Mouse (Mus musculus): ENCODE measurements around the gene Vwa3a. TPM values are rescaled to one million over a fixed set of nuclear protein-coding genes. Genes with fewer than 3 reads are reported as not detected.

Gene Vwa3a
- polyA plus RNA-seq, 1 experiment from 2014 or later = 0.15 TPM

DNA sequence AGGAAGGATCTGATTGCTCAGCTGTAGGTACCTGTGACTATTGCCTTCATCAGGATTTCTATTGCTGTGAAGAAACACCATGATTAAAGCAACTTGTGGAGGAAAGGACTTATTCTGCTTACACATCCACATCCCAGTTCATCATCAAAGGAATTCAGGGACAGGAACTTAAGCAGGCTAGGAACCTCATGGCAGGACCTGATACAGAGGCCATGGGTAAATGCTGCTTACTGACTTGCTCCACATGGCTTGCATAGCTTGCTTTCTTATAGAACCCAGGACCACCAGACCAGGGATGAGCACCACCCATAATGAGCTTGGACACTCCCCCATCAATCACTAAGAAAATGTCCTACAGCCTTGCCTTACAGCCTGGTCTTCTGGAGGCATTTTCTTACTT, 9.4 kb downstream of the Vwa3a start:
- H3K4me1 ChIP-seq = no peaks in the 10 kb centered on the region
- H3K27me3 ChIP-seq = no peaks in the 10 kb centered on the region
- no peak for ATAC-seq (ENCODE audit: insufficient number of reproducible peaks, insufficient read depth, low FRiP score, low TSS enrichment)
- no peak overlapping the region for H3K4me3 ChIP-seq
- no peak overlapping the region for H3K9ac ChIP-seq
- no peaks in the 10 kb centered on the region for H3K9me3 ChIP-seq
- no peaks in the 10 kb centered on the region for H3K36me3 ChIP-seq
- H3K27ac ChIP-seq = no peak overlapping the region
- no peak overlapping the region for H3K4me2 ChIP-seq (replicated peaks)

DNA sequence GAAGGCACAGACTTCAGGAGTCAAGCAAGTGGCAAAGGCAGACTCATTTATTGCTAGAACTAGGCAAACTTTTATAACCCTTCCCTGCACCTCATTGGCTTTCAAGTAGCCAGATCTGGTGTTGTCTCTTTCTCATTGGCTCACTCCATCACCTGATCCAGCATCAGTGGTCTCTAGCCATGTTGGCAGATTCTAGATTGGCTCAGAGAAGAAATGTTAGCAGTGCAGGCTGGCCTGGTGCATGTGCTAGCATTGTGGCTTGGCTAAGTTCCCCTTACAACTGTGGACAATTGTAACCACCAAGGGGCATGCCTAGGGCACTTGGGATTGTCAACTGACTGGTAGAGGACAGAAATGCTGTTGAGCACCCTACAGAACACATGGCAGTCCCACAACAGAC, 12.2 kb downstream of the Vwa3a start:
- no peak for ATAC-seq (ENCODE audit: insufficient number of reproducible peaks, insufficient read depth, low FRiP score, low TSS enrichment)
- H3K4me3 ChIP-seq = no peak overlapping the region
- no peaks in the 10 kb centered on the region for H3K27me3 ChIP-seq
- no peaks in the 10 kb centered on the region for H3K36me3 ChIP-seq
- H3K4me2 ChIP-seq (replicated peaks) = no peak overlapping the region
- H3K9ac ChIP-seq = no peak overlapping the region
- H3K27ac ChIP-seq = no peak overlapping the region
- no peaks in the 10 kb centered on the region for H3K4me1 ChIP-seq
- H3K9me3 ChIP-seq = no peaks in the 10 kb centered on the region

DNA sequence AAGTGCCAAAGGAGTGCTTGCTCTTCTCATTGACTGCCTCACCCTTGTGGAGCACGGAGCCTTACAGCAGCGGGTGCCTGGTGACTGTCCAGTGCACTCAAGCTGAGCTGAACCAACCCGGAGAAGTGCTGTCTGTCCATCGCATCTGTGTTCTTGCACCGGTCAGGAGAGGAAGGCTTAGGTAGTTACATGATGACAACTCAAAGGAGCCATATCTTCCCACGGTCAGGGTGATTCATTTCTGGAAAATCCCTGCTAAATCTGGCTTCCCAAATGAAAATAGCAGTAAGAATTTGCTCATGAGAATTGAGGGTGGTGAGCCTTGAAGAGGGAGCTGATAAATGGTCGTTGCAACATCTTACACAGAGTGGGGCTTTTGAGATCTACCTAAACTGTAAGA, 12.8 kb downstream of the Vwa3a start:
- H3K9ac ChIP-seq = no peak overlapping the region
- H3K27ac ChIP-seq = no peak overlapping the region
- no peak for ATAC-seq (ENCODE audit: insufficient number of reproducible peaks, insufficient read depth, low FRiP score, low TSS enrichment)
- no peak overlapping the region for H3K4me2 ChIP-seq (replicated peaks)
- no peak overlapping the region for H3K4me3 ChIP-seq
- 85% methylated on average over 7 of the region's 7 CpGs for WGBS
- no peaks in the 10 kb centered on the region for H3K27me3 ChIP-seq
- no peaks in the 10 kb centered on the region for H3K36me3 ChIP-seq
- H3K9me3 ChIP-seq = no peaks in the 10 kb centered on the region
- no peaks in the 10 kb centered on the region for H3K4me1 ChIP-seq

DNA sequence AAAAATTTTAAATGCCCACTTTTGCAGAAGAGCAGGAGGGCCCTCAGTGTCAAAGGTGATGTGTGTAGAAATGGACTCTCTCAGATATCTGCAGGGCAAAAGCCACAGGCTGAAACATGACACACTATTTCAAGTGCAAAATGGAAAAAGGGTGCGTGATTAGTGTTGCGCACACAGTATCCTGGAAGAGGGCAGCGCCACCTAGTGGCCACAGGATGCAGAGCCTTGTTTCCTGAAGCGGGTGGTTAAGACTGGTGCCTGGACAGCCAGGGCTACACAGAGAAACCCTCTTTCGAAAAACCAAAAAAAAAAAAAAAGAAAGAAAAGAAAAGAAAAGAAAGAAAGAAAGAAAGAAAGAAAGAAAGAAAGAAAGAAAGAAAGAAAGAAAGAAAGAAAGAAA, 15.6 kb downstream of the Vwa3a start:
- no peak for ATAC-seq (ENCODE audit: insufficient number of reproducible peaks, insufficient read depth, low FRiP score, low TSS enrichment)
- Histone ChIP-seq H3K9ac (no peak overlapping the region), H3K27me3 (no peaks in the 10 kb centered on the region), H3K4me3 (no peak overlapping the region), H3K4me2 (replicated peaks) (no peak overlapping the region), H3K27ac (no peak overlapping the region), H3K4me1 (no peaks in the 10 kb centered on the region), H3K36me3 (no peaks in the 10 kb centered on the region), H3K9me3 (no peaks in the 10 kb centered on the region)
- 6% methylated on average over 5 of the region's 5 CpGs for WGBS

DNA sequence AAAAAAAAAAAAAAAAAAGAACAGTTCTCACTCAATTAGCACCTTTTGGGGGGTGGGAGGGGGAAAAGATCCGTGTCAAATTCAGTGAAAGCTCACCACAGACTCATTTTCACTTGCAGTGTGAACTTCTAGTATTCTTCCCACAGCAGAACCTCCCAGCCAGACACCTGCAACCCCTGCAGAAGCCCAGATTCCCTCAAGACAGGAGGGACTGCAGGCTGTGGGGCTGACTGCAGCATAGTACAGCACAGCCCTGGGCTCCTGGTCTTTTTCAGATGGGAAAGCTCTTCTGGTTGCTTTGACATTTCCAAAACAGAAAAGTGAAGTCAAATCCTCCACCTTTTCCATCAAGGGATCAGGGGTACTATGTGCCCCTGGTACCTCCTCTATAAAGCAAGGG, 28.3 kb downstream of the Vwa3a start:
- Histone ChIP-seq H3K36me3 (no peaks in the 10 kb centered on the region), H3K27ac (no peak overlapping the region), H3K4me1 (no peaks in the 10 kb centered on the region), H3K4me2 (replicated peaks) (no peak overlapping the region), H3K4me3 (no peak overlapping the region), H3K9me3 (no peaks in the 10 kb centered on the region), H3K9ac (no peak overlapping the region), H3K27me3 (no peaks in the 10 kb centered on the region)
- ATAC-seq (ENCODE audit: insufficient number of reproducible peaks, insufficient read depth, low FRiP score, low TSS enrichment) = no peak
- WGBS = 16% methylated on average over 1 of the region's 1 CpGs

DNA sequence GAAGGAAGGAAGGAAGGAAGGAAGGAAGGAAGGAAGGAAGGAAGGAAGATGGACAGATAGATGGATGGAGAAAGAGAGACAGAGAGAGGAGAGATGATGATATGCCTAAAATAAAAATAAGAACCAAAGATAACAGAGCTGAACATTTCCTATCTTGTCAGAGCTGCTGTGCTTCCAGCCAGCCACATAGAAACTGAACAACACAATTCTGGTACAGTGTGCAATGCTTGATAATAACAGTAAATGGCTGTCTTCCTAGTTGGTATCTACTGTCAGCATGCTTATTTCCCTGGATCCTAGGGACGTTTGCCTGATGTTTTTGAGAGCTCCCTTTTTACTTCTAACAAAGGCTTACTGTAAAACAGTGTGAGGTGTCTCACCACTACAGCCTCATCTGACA, 32.3 kb downstream of the Vwa3a start:
- Histone ChIP-seq H3K4me3 (no peak overlapping the region), H3K27ac (no peak overlapping the region), H3K4me2 (replicated peaks) (no peak overlapping the region), H3K9me3 (no peaks in the 10 kb centered on the region), H3K4me1 (no peaks in the 10 kb centered on the region), H3K36me3 (no peaks in the 10 kb centered on the region), H3K27me3 (no peaks in the 10 kb centered on the region), H3K9ac (no peak overlapping the region)
- WGBS = 60% methylated on average over 1 of the region's 1 CpGs
- no peak for ATAC-seq (ENCODE audit: insufficient number of reproducible peaks, insufficient read depth, low FRiP score, low TSS enrichment)

DNA sequence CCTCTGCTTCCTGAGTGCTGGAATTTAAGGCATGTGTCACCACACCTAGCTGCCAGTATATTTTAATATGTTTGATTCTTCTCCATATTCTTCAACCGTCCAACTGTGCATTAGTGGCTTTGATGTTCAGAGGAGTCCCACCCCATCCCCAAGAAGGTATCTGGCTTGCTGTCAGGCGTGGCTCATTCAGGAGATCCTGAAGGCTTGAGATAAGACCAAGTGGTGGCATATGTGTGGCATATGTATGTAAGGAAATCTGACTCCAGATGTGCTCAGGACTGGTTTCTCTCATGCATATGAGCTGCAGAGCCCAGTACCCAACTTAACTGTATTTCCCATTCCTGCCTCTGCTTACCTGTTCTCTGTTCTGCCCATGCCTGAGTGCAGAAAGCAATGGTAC, 38.9 kb downstream of the Vwa3a start:
- H3K27ac ChIP-seq = no peak overlapping the region
- H3K4me3 ChIP-seq = no peak overlapping the region
- no peaks in the 10 kb centered on the region for H3K36me3 ChIP-seq
- 70% methylated on average over 2 of the region's 2 CpGs for WGBS
- H3K4me2 ChIP-seq (replicated peaks) = no peak overlapping the region
- H3K9ac ChIP-seq = no peak overlapping the region
- ATAC-seq (ENCODE audit: insufficient number of reproducible peaks, insufficient read depth, low FRiP score, low TSS enrichment) = no peak
- no peaks in the 10 kb centered on the region for H3K4me1 ChIP-seq
- H3K27me3 ChIP-seq = no peaks in the 10 kb centered on the region
- H3K9me3 ChIP-seq = no peaks in the 10 kb centered on the region

DNA sequence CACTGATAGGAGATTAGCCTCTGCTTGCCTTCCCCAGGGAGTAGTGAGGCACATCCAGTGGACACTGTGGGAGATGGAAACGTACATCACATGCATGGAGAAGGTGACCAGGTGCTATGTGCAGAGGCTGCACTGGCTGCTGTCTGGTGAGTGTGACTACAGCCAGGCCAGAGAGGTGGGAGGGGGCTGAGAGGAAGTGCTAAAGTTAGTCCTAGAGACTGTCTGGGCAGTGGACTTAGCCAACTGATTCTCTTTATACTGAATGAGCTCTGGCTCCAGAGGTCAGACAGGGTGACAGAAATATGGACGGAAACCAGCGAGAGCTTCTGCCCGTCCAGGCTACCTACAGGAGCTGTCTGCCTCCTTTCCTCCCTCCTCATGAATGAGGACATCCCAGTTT, 56.4 kb downstream of the Vwa3a start:
- Histone ChIP-seq H3K36me3 (no peaks in the 10 kb centered on the region), H3K4me3 (no peak overlapping the region), H3K4me1 (no peaks in the 10 kb centered on the region), H3K9me3 (no peaks in the 10 kb centered on the region), H3K9ac (no peak overlapping the region), H3K4me2 (replicated peaks) (no peak overlapping the region), H3K27ac (no peak overlapping the region), H3K27me3 (no peaks in the 10 kb centered on the region)
- 66% methylated on average over 4 of the region's 4 CpGs for WGBS
- no peak for ATAC-seq (ENCODE audit: insufficient number of reproducible peaks, insufficient read depth, low FRiP score, low TSS enrichment)

DNA sequence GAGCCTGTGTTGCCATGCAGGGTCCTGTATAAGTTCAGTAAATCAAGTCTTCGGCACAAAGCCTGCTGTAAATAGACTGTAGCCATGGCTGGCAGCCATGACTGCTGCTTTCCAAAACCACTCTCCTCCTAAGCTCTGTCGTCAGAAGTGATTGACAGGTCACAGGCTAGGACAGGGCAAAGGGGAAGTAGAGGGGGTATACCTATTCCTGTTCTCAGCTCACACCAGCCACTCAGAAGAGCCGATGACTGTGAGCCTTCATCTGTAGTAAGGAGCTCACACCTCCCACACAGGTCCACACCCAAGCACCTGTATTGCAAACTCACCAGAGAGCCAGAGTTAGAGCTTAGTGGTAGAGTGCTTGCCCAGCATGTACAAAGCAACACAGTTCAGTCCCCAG, 57.3 kb downstream of the Vwa3a start:
- Histone ChIP-seq H3K4me1 (no peaks in the 10 kb centered on the region), H3K4me3 (no peak overlapping the region), H3K4me2 (replicated peaks) (no peak overlapping the region), H3K27me3 (no peaks in the 10 kb centered on the region), H3K27ac (no peak overlapping the region), H3K9me3 (no peaks in the 10 kb centered on the region), H3K36me3 (no peaks in the 10 kb centered on the region), H3K9ac (no peak overlapping the region)
- no peak; the same call in 1 of the 2 replicates for ATAC-seq (ENCODE audit: insufficient number of reproducible peaks, insufficient read depth, low FRiP score, low TSS enrichment)
- WGBS = 79% methylated on average over 3 of the region's 3 CpGs

DNA sequence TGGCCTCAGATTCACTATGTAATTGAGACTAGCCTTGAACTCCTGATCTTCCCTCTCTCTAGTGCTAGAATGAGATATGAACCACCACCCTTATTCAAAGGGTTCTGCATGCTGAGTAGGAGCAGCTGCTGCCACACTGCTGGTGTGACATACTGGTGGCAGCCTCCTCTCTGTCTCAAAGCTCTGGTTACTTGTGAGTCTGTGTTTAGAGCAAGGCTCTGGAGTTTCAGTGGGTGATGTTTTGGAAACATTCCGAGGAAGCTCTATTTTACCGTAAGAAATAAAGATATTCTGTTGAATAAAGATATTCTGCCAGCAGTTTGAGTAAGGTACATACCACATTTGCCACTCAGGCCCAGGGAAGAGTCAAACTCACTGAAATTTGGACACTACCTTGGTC, 64.2 kb downstream of the Vwa3a start:
- H3K9me3 ChIP-seq = no peaks in the 10 kb centered on the region
- H3K4me1 ChIP-seq = no peaks in the 10 kb centered on the region
- H3K27ac ChIP-seq = no peak overlapping the region
- 95% methylated on average over 2 of the region's 2 CpGs for WGBS
- no peak overlapping the region for H3K9ac ChIP-seq
- H3K4me3 ChIP-seq = no peak overlapping the region
- H3K4me2 ChIP-seq (replicated peaks) = no peak overlapping the region
- no peak for ATAC-seq (ENCODE audit: insufficient number of reproducible peaks, insufficient read depth, low FRiP score, low TSS enrichment)
- H3K36me3 ChIP-seq = no peaks in the 10 kb centered on the region
- no peaks in the 10 kb centered on the region for H3K27me3 ChIP-seq

DNA sequence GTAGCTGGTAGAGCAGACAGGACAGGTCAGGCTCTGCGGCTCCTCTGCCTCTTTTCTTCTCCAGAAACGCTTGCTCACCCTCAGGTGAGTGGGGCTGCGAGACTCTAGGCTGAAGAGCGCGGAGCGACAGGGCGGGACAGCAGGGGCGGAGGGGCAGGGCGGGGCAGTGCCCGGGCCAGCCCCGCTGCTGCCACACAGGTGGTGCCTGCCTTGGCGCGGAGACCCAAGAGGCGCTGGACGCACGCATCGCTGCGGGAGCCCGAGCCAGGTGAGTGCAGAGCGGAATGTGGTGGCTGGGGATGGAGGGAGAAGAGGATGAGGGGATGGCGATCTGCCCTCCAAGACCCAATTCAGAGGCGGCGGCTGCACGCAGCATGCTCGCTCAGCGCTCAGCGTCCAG, 70.6 kb downstream of the Vwa3a start:
- no peak for ATAC-seq (ENCODE audit: insufficient number of reproducible peaks, insufficient read depth, low FRiP score, low TSS enrichment)
- Histone ChIP-seq H3K27ac (no peak overlapping the region), H3K4me1 (peaks cover 4% of the 10 kb centered on the region; the same call in 1 of the 2 replicates), H3K9ac (peak overlapping the region; percentile 33), H3K27me3 (peaks cover 21% of the 10 kb centered on the region), H3K4me3 (peak overlapping the region; percentile 22), H3K36me3 (no peaks in the 10 kb centered on the region), H3K4me2 (replicated peaks) (peak overlapping the region; percentile 51), H3K9me3 (no peaks in the 10 kb centered on the region)
- 3% methylated on average over 19 of the region's 27 CpGs for WGBS

DNA sequence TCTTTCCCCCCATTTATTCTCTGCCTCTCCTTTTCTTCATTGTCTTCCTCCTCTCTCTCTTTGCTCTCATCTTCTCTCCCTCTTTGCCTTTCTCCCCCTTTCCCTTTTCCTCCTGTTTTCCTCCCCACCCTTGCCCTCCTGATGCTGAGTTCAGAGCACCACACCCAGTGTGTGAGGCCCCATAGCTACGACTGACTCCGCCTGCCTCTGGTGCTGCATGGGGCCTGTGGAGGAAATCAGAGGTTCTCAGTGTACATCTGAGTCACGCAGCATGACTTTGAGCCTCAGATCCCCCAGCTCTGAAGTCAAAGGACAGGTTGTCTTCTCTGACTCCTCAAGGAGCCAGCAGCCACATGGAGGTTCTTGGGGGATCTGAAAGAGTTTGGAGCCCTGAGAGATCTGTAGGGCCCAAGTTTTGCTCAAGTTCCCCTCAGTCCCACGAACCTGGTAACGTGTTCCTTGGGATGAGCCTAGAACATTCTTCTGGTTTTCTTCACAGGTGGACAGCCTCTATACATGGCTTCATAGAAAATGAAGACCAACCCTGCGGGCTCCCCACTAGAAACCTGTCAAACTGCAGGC, 72.8 kb downstream of the Vwa3a start, which contains the start of gene Gm5737:
Gene Gm5737, plus strand, starts transcription at position 532 of the 582 bp plus-strand sequence.
- H3K4me3 ChIP-seq = no peak within 1 kb of the TSS
- WGBS = 82% methylated on average over 6 of the region's 6 CpGs

DNA sequence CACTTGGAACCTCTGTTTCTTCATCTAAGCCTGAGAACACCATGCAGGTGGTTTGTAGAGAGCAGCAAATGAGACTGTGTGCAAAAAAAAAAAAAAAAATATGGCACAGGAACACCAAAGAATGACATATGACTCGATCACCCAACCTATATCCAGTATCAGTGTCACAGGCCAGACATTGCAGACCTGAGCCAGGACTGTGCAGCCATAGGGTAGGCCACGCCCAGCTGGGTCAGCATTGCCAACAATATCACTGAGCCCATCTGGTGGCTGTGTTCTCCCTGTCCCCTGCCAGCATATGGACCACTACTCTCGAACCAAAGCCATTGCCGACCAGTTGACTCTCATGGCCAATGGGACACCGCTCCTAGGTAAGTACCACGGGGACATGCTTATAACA, 78.4 kb downstream of the Vwa3a start:
- Histone ChIP-seq H3K27me3 (no peaks in the 10 kb centered on the region), H3K4me1 (no peaks in the 10 kb centered on the region), H3K27ac (no peak overlapping the region), H3K36me3 (no peaks in the 10 kb centered on the region), H3K9ac (no peak overlapping the region), H3K9me3 (no peaks in the 10 kb centered on the region), H3K4me3 (no peak overlapping the region), H3K4me2 (replicated peaks) (no peak overlapping the region)
- WGBS = 88% methylated on average over 6 of the region's 6 CpGs
- no peak for ATAC-seq (ENCODE audit: insufficient number of reproducible peaks, insufficient read depth, low FRiP score, low TSS enrichment)

More for the DNA sequence above, 72.8 kb downstream of the Vwa3a start, which contains the start of gene Gm5737:
- Histone ChIP-seq H3K36me3 (no peaks in the 10 kb centered on the region), H3K27ac (no peak within 1 kb of the TSS), H3K4me1 (peaks cover 4% of the 10 kb centered on the region; the same call in 1 of the 2 replicates), H3K27me3 (peaks cover 21% of the 10 kb centered on the region), H3K4me2 (replicated peaks) (no peak within 1 kb of the TSS), H3K9ac (no peak within 1 kb of the TSS), H3K9me3 (no peaks in the 10 kb centered on the region)
- ATAC-seq (ENCODE audit: insufficient number of reproducible peaks, insufficient read depth, low FRiP score, low TSS enrichment) = no peak

All from embryonic facial prominence, embryonic 12.5 days (tissue).